Mouse (Mus musculus): ENCODE measurements around the gene Sirt7.

- TF ChIP-seq JUND (IDR thresholded peaks at IDR 0.05; ENCODE audit: low read depth, low read length) (no peak), RCOR1 (IDR thresholded peaks at IDR 0.05; ENCODE audit: low read depth, low read length) (no peak), CTCF (IDR thresholded peaks at IDR 0.05 in 2 of 3, conservative IDR thresholded peaks at IDR 0.05 in 1 of 3; ENCODE audit: control insufficient read depth in 1 of 3, insufficient read depth in 1 of 3, low read depth in 2 of 3, low read length in 3 of 3, poor library complexity in 1 of 3, severe bottlenecking in 1 of 3) (no peak)
Observed at GRCm38 (mm10) chr11:120574278-120574600, 50.8 kb downstream of the Sirt7 start.

Data from MEL (cell line).